Mouse (Mus musculus) B cell, adult 2 months (primary cell): ENCODE measurements around the gene Mbd5.

Source experiments
- DNase-seq, 2 experiments: peaks; one replicate each; pipeline ENCODE4 v3.0.0; 2022

The Mbd5 gene

GRCm38 (mm10) chr2:48948841-48949584 lies at the start of gene Mbd5:
TSS of gene Mbd5 (plus strand) at chr2:48949508.
- peak; percentile 100 for DNase-seq

- DNase-seq = peak in 1 of 2 experiments; percentile 7
Observed at GRCm38 (mm10) chr2:48908866-48909265, 40.4 kb upstream of the Mbd5 start.

GRCm38 (mm10) chr2:48914185-48914584 lies 35.1 kb upstream of the Mbd5 start:
- no peak for DNase-seq

GRCm38 (mm10) chr2:48915832-48916231 lies 33.5 kb upstream of the Mbd5 start:
- no peak for DNase-seq

- DNase-seq = no peak
Observed at GRCm38 (mm10) chr2:48935058-48935457, 14.2 kb upstream of the Mbd5 start.

GRCm38 (mm10) chr2:48947761-48948160 lies 1.5 kb upstream of the Mbd5 start:
- no peak for DNase-seq

GRCm38 (mm10) chr2:48949743-48950251 lies 489 bp downstream of the Mbd5 start:
- no peak for DNase-seq

GRCm38 (mm10) chr2:48950252-48950315 lies 776 bp downstream of the Mbd5 start, which contains the start of gene Orc4:
TSS of gene Orc4 (minus strand) at chr2:48950277.
- DNase-seq = no peak

GRCm38 (mm10) chr2:48950316-48950880 lies 1.1 kb downstream of the Mbd5 start:
- peak in 1 of 2 experiments; percentile 7 for DNase-seq

GRCm38 (mm10) chr2:48956591-48956990 lies 7.3 kb downstream of the Mbd5 start:
- no peak for DNase-seq

- DNase-seq = no peak
Observed at GRCm38 (mm10) chr2:48978920-48979319, 29.6 kb downstream of the Mbd5 start.

- no peak for DNase-seq
Observed at GRCm38 (mm10) chr2:48990322-48990721, 41.0 kb downstream of the Mbd5 start.

GRCm38 (mm10) chr2:49040481-49040880 lies 91.2 kb downstream of the Mbd5 start:
- no peak for DNase-seq

- DNase-seq = no peak
Observed at GRCm38 (mm10) chr2:49050030-49050429, 100.7 kb downstream of the Mbd5 start.

GRCm38 (mm10) chr2:49067886-49068285 lies 118.6 kb downstream of the Mbd5 start:
- DNase-seq = no peak

GRCm38 (mm10) chr2:49084966-49085365 lies 135.7 kb downstream of the Mbd5 start:
- DNase-seq = no peak

- DNase-seq = no peak
Observed at GRCm38 (mm10) chr2:49090771-49091170, 141.5 kb downstream of the Mbd5 start.

- DNase-seq = no peak
Observed at GRCm38 (mm10) chr2:49096765-49097164, 147.5 kb downstream of the Mbd5 start.

- DNase-seq = no peak
Observed at GRCm38 (mm10) chr2:49108906-49109305, 159.6 kb downstream of the Mbd5 start.

GRCm38 (mm10) chr2:49119875-49120274 lies 170.6 kb downstream of the Mbd5 start:
- no peak for DNase-seq

GRCm38 (mm10) chr2:49121603-49122002 lies 172.3 kb downstream of the Mbd5 start:
- no peak for DNase-seq

GRCm38 (mm10) chr2:49142186-49142585 lies 192.9 kb downstream of the Mbd5 start:
- no peak for DNase-seq

- DNase-seq = peak; percentile 18 to 28
Observed at GRCm38 (mm10) chr2:49153649-49154048, 204.3 kb downstream of the Mbd5 start.

GRCm38 (mm10) chr2:49160232-49160947 lies 211.1 kb downstream of the Mbd5 start:
- DNase-seq = no peak
